Mouse (Mus musculus) testis, postnatal 10 days (tissue): ENCODE data around the gene Taar4.

Source experiments
- DNase-seq: peaks from one replicate; pipeline ENCODE4 v3.0.0; 2021; ENCODE audit warnings: low spot score

Gene Taar4

GRCm38 (mm10) chr10:23960444-23960915 lies at the start of gene Taar4:
Gene Taar4 (plus strand): TSS chr10:23960494.
- no peak for DNase-seq

GRCm38 (mm10) chr10:23920056-23920455 lies 40.2 kb upstream of the Taar4 start, which contains the start of gene Taar1:
Gene Taar1 (plus strand): TSS chr10:23920356.
- DNase-seq, result no peak

- no peak for DNase-seq
Measured at GRCm38 (mm10) chr10:23922468-23922867, 37.8 kb upstream of the Taar4 start.

- DNase-seq, result no peak
Measured at GRCm38 (mm10) chr10:23923941-23924340, 36.4 kb upstream of the Taar4 start.

GRCm38 (mm10) chr10:23937613-23938012 lies 22.7 kb upstream of the Taar4 start:
- no peak for DNase-seq

GRCm38 (mm10) chr10:23938312-23938711 lies 22.0 kb upstream of the Taar4 start, which contains the start of gene Taar2:
Gene Taar2 (plus strand): TSS chr10:23938572.
- no peak for DNase-seq

- DNase-seq, result peak; percentile 53
Measured at GRCm38 (mm10) chr10:23942465-23942864, 17.8 kb upstream of the Taar4 start.

GRCm38 (mm10) chr10:23948026-23948425 lies 12.3 kb upstream of the Taar4 start:
- DNase-seq, result no peak

- DNase-seq, result no peak
Measured at GRCm38 (mm10) chr10:23949508-23950005, 10.7 kb upstream of the Taar4 start, which contains the start of gene Taar3. Gene Taar3 (plus strand): TSS chr10:23949558.

- no peak for DNase-seq
Measured at GRCm38 (mm10) chr10:23951714-23952113, 8.6 kb upstream of the Taar4 start.

- no peak for DNase-seq
Measured at GRCm38 (mm10) chr10:23959071-23959470, 1.2 kb upstream of the Taar4 start.

- no peak for DNase-seq
Measured at GRCm38 (mm10) chr10:23963444-23963843, 3.1 kb downstream of the Taar4 start.

GRCm38 (mm10) chr10:23964921-23965610 lies 4.8 kb downstream of the Taar4 start:
- DNase-seq, result no peak

- no peak for DNase-seq
Measured at GRCm38 (mm10) chr10:23970656-23971165, 10.4 kb downstream of the Taar4 start, which contains the start of gene Taar5. Gene Taar5 (plus strand): TSS chr10:23970706.

GRCm38 (mm10) chr10:23971256-23971655 lies 11.0 kb downstream of the Taar4 start:
- DNase-seq, result no peak

- no peak for DNase-seq
Measured at GRCm38 (mm10) chr10:23977958-23978357, 17.7 kb downstream of the Taar4 start.

GRCm38 (mm10) chr10:23978901-23979705 lies 18.8 kb downstream of the Taar4 start:
- DNase-seq, result peak; percentile 83

- DNase-seq, result no peak
Measured at GRCm38 (mm10) chr10:23985546-23985945, 25.3 kb downstream of the Taar4 start, which contains the start of gene Taar6. Gene Taar6 (minus strand): TSS chr10:23985646.

- no peak for DNase-seq
Measured at GRCm38 (mm10) chr10:23986419-23986818, 26.1 kb downstream of the Taar4 start.

GRCm38 (mm10) chr10:23993381-23993780 lies 33.1 kb downstream of the Taar4 start, which contains the start of gene Taar7a:
Gene Taar7a (minus strand): TSS chr10:23993481.
- no peak for DNase-seq

- DNase-seq, result no peak
Measured at GRCm38 (mm10) chr10:23999639-24000038, 39.3 kb downstream of the Taar4 start, which contains the start of gene Taar7b. Gene Taar7b (plus strand): TSS chr10:23999939.

- DNase-seq, result no peak
Measured at GRCm38 (mm10) chr10:24006442-24006841, 46.1 kb downstream of the Taar4 start.
